Mouse (Mus musculus) limb, embryonic 11.5 days (tissue): Measurements from ENCODE around the gene Elmod3. TPM values are rescaled to one million over a fixed set of nuclear protein-coding genes. Genes with fewer than 3 reads are reported as not detected.

Source experiments
- ATAC-seq: fragments of 200-750 bp; cut with Nextera tagmentation; 2 replicates; pipeline ENCODE4 v1.8.0; 2017; ENCODE audit warnings: low read depth; ENCODE audit not compliant: insufficient number of reproducible peaks, low FRiP score, low TSS enrichment
- DNase-seq: peaks from one replicate; pipeline ENCODE4 v3.0.0-alpha.2; 2015; ENCODE audit warnings: low spot score
- H3K27ac ChIP-seq: fragments of 300-500 bp; sonication (generic); replicated peaks from 2 replicates; pipeline ENCODE4 v1.5.1; 2014; ENCODE audit warnings: low read depth, mild to moderate bottlenecking, low read length
- H3K27me3 ChIP-seq: fragments of 300-500 bp; sonication (generic); 2 replicates; pipeline ENCODE4 v1.6.1; 2014; ENCODE audit warnings: mild to moderate bottlenecking, low read length, mixed read lengths; ENCODE audit not compliant: control insufficient read depth, insufficient read depth
- H3K36me3 ChIP-seq: fragments of 300-500 bp; sonication (generic); 2 replicates; pipeline ENCODE4 v1.6.1; 2014; ENCODE audit warnings: mild to moderate bottlenecking, low read length, moderate library complexity, mixed read lengths; ENCODE audit not compliant: control insufficient read depth, insufficient read depth
- H3K4me1 ChIP-seq: fragments of 300-500 bp; sonication (generic); 2 replicates; pipeline ENCODE4 v1.6.1; 2014; ENCODE audit warnings: low read length, mixed read lengths; ENCODE audit not compliant: control insufficient read depth, insufficient read depth
- H3K4me2 ChIP-seq: fragments of 300-500 bp; sonication (generic); 2 replicates; pipeline ENCODE4 v1.6.1; 2014; ENCODE audit warnings: low read depth, mild to moderate bottlenecking, moderate library complexity; ENCODE audit not compliant: severe bottlenecking
- H3K4me3 ChIP-seq: fragments of 300-500 bp; sonication (generic); 2 replicates; pipeline ENCODE4 v1.5.1; 2014; ENCODE audit warnings: low read depth, low read length
- H3K9ac ChIP-seq: fragments of 300-500 bp; sonication (generic); 2 replicates; pipeline ENCODE4 v1.6.1; 2014; ENCODE audit warnings: mild to moderate bottlenecking, low read length
- H3K9me3 ChIP-seq: fragments of 300-500 bp; sonication (generic); 2 replicates; pipeline ENCODE4 v1.6.1; 2016; ENCODE audit warnings: low read length; ENCODE audit not compliant: control insufficient read depth
- WGBS: fragments of 180-500 bp; shearing (Covaris S2); extraction: QIAGEN DNeasy Blood & Tissue Kit; methylation state at CpG from one replicate; pipeline ENCODE4 v1.1.7; 2014; 5-methylcytosine and 5-hydroxymethylcytosine counted together
- polyA plus RNA-seq: library from polyadenylated mRNA; unstranded; fragments of >200 nt; fragmentation: Nextera tagmentation; extraction: Ambion mirVana; gene quantifications from 2 replicates; pipeline ENCODE4 v1.2.1, GENCODE M21; 2014

Gene Elmod3
- polyA plus RNA-seq, 1 experiment from 2014 or later: 15.8 TPM

- H3K4me3 ChIP-seq: no peak overlapping the region
- no peaks in the 10 kb centered on the region for H3K9me3 ChIP-seq
- H3K4me1 ChIP-seq: no peaks in the 10 kb centered on the region
- no peak overlapping the region for H3K9ac ChIP-seq
- H3K4me2 ChIP-seq: no peak overlapping the region
- ATAC-seq (no peak), DNase-seq (no peak)
- H3K27me3 ChIP-seq: no peaks in the 10 kb centered on the region
- H3K27ac ChIP-seq: no peak overlapping the region
- 71% methylated on average over 6 of the region's 6 CpGs for WGBS
- peaks cover 10% of the 10 kb centered on the region; the same call in 1 of the 2 replicates for H3K36me3 ChIP-seq
Observed at GRCm38 (mm10) chr6:72631700-72632099, 33.5 kb upstream of the Elmod3 start.

GRCm38 (mm10) chr6:72630961-72631360 lies 32.7 kb upstream of the Elmod3 start:
- 84% methylated on average over 14 of the region's 14 CpGs for WGBS

GRCm38 (mm10) chr6:72630370-72630769 lies 32.2 kb upstream of the Elmod3 start:
- no peaks in the 10 kb centered on the region for H3K27me3 ChIP-seq
- H3K9ac ChIP-seq: no peak overlapping the region
- WGBS: 91% methylated on average over 2 of the region's 2 CpGs
- no peak for ATAC-seq
- no peak overlapping the region for H3K4me2 ChIP-seq
- H3K36me3 ChIP-seq: peaks cover 13% of the 10 kb centered on the region; the same call in 1 of the 2 replicates
- no peak for DNase-seq
- H3K27ac ChIP-seq: no peak overlapping the region
- H3K9me3 ChIP-seq: no peaks in the 10 kb centered on the region
- H3K4me1 ChIP-seq: no peaks in the 10 kb centered on the region
- H3K4me3 ChIP-seq: no peak overlapping the region

More at GRCm38 (mm10) chr6:72630961-72631360, 32.7 kb upstream of the Elmod3 start:
- Histone ChIP-seq H3K27ac (no peak overlapping the region), H3K36me3 (peaks cover 12% of the 10 kb centered on the region; the same call in 1 of the 2 replicates), H3K27me3 (no peaks in the 10 kb centered on the region), H3K4me3 (no peak overlapping the region), H3K9me3 (no peaks in the 10 kb centered on the region), H3K9ac (no peak overlapping the region), H3K4me2 (no peak overlapping the region), H3K4me1 (no peaks in the 10 kb centered on the region)
- DNase-seq (no peak), ATAC-seq (no peak)

- Histone ChIP-seq H3K9ac (no peak overlapping the region), H3K36me3 (peaks cover 12% of the 10 kb centered on the region; the same call in 1 of the 2 replicates), H3K27me3 (no peaks in the 10 kb centered on the region), H3K9me3 (no peaks in the 10 kb centered on the region), H3K4me3 (no peak overlapping the region), H3K4me2 (no peak overlapping the region), H3K27ac (no peak overlapping the region), H3K4me1 (no peaks in the 10 kb centered on the region)
- DNase-seq (no peak), ATAC-seq (no peak)
- 93% methylated on average over 16 of the region's 16 CpGs for WGBS
Observed at GRCm38 (mm10) chr6:72627276-72627675, 29.1 kb upstream of the Elmod3 start.

- Histone ChIP-seq H3K4me2 (no peak overlapping the region), H3K27ac (no peak overlapping the region), H3K36me3 (peaks cover 10% of the 10 kb centered on the region; the same call in 1 of the 2 replicates), H3K9me3 (no peaks in the 10 kb centered on the region), H3K4me1 (no peaks in the 10 kb centered on the region), H3K4me3 (no peak overlapping the region), H3K9ac (no peak overlapping the region), H3K27me3 (no peaks in the 10 kb centered on the region)
- ATAC-seq: no peak
- WGBS: 85% methylated on average over 7 of the region's 7 CpGs
- no peak for DNase-seq
Observed at GRCm38 (mm10) chr6:72626391-72626790, 28.2 kb upstream of the Elmod3 start.

- Histone ChIP-seq H3K9me3 (no peaks in the 10 kb centered on the region), H3K4me1 (no peaks in the 10 kb centered on the region), H3K4me2 (no peak overlapping the region), H3K36me3 (peaks cover 6% of the 10 kb centered on the region; the same call in 1 of the 2 replicates), H3K27ac (no peak overlapping the region), H3K9ac (no peak overlapping the region), H3K27me3 (no peaks in the 10 kb centered on the region), H3K4me3 (no peak overlapping the region)
- WGBS: 90% methylated on average over 8 of the region's 8 CpGs
- DNase-seq (no peak), ATAC-seq (no peak)
Observed at GRCm38 (mm10) chr6:72623661-72624402, 25.6 kb upstream of the Elmod3 start.

GRCm38 (mm10) chr6:72622917-72623316 lies 24.7 kb upstream of the Elmod3 start:
- Histone ChIP-seq H3K4me1 (no peaks in the 10 kb centered on the region), H3K4me2 (no peak overlapping the region), H3K27me3 (no peaks in the 10 kb centered on the region), H3K27ac (no peak overlapping the region), H3K4me3 (no peak overlapping the region), H3K9me3 (no peaks in the 10 kb centered on the region), H3K9ac (no peak overlapping the region), H3K36me3 (0 out of 2 replicates have a peak, but pooled peaks cover 4% of the 10 kb centered on the region)
- 26% methylated on average over 3 of the region's 3 CpGs for WGBS
- no peak for ATAC-seq
- DNase-seq: no peak

GRCm38 (mm10) chr6:72620920-72621319 lies 22.7 kb upstream of the Elmod3 start:
- Histone ChIP-seq H3K9ac (no peak overlapping the region), H3K4me2 (no peak overlapping the region), H3K27me3 (no peaks in the 10 kb centered on the region), H3K9me3 (no peaks in the 10 kb centered on the region), H3K4me1 (peaks cover 6% of the 10 kb centered on the region; the same call in 1 of the 2 replicates), H3K27ac (no peak overlapping the region), H3K4me3 (no peak overlapping the region), H3K36me3 (0 out of 2 replicates have a peak, but pooled peaks cover under 1% of the 10 kb centered on the region)
- ATAC-seq: no peak
- no peak for DNase-seq
- WGBS: 92% methylated on average over 5 of the region's 5 CpGs
